Mouse (Mus musculus): Measurements from ENCODE around the gene Rad51b. TPM values are rescaled to one million over a fixed set of nuclear protein-coding genes. Genes with fewer than 3 reads are reported as not detected.

Gene Rad51b
- polyA plus RNA-seq, 1 experiment from 2014 or later: 2.7 TPM

GRCm38 (mm10) chr12:79804776-79805524 is 507.9 kb downstream of the Rad51b start:
- Histone ChIP-seq H3K27ac (ENCODE audit: low read depth, low read length) (no peak overlapping the region), H3K9ac (ENCODE audit: low read depth, low read length) (no peak overlapping the region), H3K4me2 (ENCODE audit: low read length) (no peak overlapping the region), H3K9me3 (ENCODE audit: control insufficient read depth, low read length) (no peaks in the 10 kb centered on the region), H3K27me3 (replicated peaks; ENCODE audit: control insufficient read depth, insufficient read depth, low read length) (no peaks in the 10 kb centered on the region), H3K36me3 (ENCODE audit: control insufficient read depth, insufficient read depth, low read length) (no peaks in the 10 kb centered on the region), H3K4me3 (ENCODE audit: low read length) (no peak overlapping the region), H3K4me1 (ENCODE audit: control insufficient read depth, insufficient read depth, low read depth, low read length) (peaks cover 10% of the 10 kb centered on the region)
- 28% methylated on average over 8 of the region's 8 CpGs for WGBS
- no peak for ATAC-seq

- H3K9ac ChIP-seq (ENCODE audit: low read depth, low read length): peak overlapping the region; percentile 41
- no peak overlapping the region for H3K27ac ChIP-seq (ENCODE audit: low read depth, low read length)
- no peaks in the 10 kb centered on the region for H3K36me3 ChIP-seq (ENCODE audit: control insufficient read depth, insufficient read depth, low read length)
- H3K4me2 ChIP-seq (ENCODE audit: low read length): no peak overlapping the region
- H3K4me3 ChIP-seq (ENCODE audit: low read length): no peak overlapping the region
- H3K9me3 ChIP-seq (ENCODE audit: control insufficient read depth, low read length): no peaks in the 10 kb centered on the region
- no peaks in the 10 kb centered on the region for H3K27me3 ChIP-seq (replicated peaks; ENCODE audit: control insufficient read depth, insufficient read depth, low read length)
- H3K4me1 ChIP-seq (ENCODE audit: control insufficient read depth, insufficient read depth, low read depth, low read length): peaks cover 10% of the 10 kb centered on the region
- 36% methylated on average over 4 of the region's 4 CpGs for WGBS
- ATAC-seq: no peak
These were observed 509.9 kb downstream of the Rad51b start for GRCm38 (mm10) chr12:79806990-79807389.

DNA sequence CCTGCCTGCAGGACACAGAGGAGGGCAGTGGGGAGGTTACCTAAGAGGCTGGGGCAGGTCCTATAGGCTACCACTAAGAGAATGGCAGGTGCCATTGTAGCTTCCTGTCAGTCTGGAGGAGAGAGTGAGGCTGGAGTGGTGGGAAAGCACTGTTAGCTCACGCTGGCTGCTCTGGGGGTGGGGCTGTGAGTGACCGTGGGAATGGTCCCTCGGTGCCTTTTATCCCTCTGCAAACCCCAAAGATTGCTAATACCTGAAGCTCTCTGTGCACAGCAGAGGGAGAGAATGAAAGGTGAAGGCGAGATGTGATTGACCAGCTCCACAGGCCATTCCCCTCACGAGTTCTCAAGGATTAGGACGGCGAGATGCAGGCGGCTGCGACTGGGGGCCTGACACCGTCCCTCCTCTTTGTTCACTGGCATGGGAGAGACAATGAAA is 510.3 kb downstream of the Rad51b start:
- Histone ChIP-seq H3K9ac (ENCODE audit: low read depth, low read length) (peak overlapping the region; percentile 41), H3K27ac (ENCODE audit: low read depth, low read length) (no peak overlapping the region), H3K4me1 (ENCODE audit: control insufficient read depth, insufficient read depth, low read depth, low read length) (peaks cover 10% of the 10 kb centered on the region), H3K4me3 (ENCODE audit: low read length) (no peak overlapping the region), H3K27me3 (replicated peaks; ENCODE audit: control insufficient read depth, insufficient read depth, low read length) (peaks cover 2% of the 10 kb centered on the region; the same call in 1 of the 2 replicates), H3K36me3 (ENCODE audit: control insufficient read depth, insufficient read depth, low read length) (no peaks in the 10 kb centered on the region), H3K4me2 (ENCODE audit: low read length) (no peak overlapping the region), H3K9me3 (ENCODE audit: control insufficient read depth, low read length) (no peaks in the 10 kb centered on the region)
- peak; percentile 72; the same call in 1 of the 2 replicates for ATAC-seq
- WGBS: 9% methylated on average over 10 of the region's 10 CpGs

- peaks cover 2% of the 10 kb centered on the region; the same call in 1 of the 2 replicates for H3K27me3 ChIP-seq (replicated peaks; ENCODE audit: control insufficient read depth, insufficient read depth, low read length)
These were observed 510.9 kb downstream of the Rad51b start for GRCm38 (mm10) chr12:79807938-79808401.

DNA sequence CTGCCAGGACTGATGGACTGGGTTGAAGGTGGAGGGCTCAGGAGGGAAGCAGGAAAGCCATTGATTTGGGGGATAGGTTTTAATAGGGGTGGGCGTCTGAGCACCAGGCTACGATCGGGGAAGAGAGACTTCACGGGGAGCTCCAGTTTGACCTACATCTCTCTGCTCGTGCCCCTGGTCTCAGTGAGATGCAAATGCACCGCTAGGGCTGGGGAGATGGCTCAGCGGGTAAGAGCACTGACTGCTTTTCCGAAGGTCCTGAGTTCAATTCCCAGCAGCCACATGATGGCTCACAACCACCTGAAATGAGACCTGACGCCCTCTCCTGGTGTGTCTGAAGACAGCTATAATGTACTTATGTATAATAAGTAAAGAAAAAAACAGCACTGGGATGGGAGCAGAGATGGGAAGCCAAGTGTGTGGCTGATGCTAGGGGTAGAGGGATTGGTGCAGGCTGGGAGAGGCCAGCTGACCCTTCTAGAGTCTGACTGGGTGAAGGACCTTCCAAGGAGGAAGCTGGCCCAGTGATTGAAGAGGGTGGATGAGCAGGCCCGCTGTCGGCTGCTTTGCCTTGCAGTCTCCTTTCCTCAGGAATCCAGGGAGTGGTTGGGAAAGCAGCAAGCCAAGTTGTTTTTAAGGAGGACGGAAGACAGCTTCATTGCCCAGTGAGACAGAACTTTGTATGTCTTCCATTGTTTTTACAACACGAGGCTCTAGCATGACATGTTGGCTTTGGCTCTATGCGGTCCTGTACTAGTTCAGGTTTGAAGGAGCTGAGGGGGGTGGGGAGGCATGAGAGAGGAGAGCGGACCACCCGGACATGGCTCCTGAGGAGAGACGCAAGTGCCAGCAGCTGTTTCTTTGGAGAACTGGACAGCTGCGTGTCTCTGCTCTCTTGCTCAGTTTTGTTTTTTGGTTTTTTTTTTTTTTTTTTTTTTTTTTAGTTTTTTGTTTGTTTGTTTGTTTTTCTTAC is 511.6 kb downstream of the Rad51b start:
- no peak for ATAC-seq

More at GRCm38 (mm10) chr12:79807938-79808401, 510.9 kb downstream of the Rad51b start:
- no peaks in the 10 kb centered on the region for H3K36me3 ChIP-seq (ENCODE audit: control insufficient read depth, insufficient read depth, low read length)
- no peaks in the 10 kb centered on the region for H3K9me3 ChIP-seq (ENCODE audit: control insufficient read depth, low read length)
- H3K4me2 ChIP-seq (ENCODE audit: low read length): no peak overlapping the region
- no peak overlapping the region for H3K27ac ChIP-seq (ENCODE audit: low read depth, low read length)
- no peak overlapping the region for H3K4me3 ChIP-seq (ENCODE audit: low read length)
- ATAC-seq: no peak
- H3K9ac ChIP-seq (ENCODE audit: low read depth, low read length): no peak overlapping the region
- 42% methylated on average over 8 of the region's 8 CpGs for WGBS
- peaks cover 10% of the 10 kb centered on the region for H3K4me1 ChIP-seq (ENCODE audit: control insufficient read depth, insufficient read depth, low read depth, low read length)

DNA sequence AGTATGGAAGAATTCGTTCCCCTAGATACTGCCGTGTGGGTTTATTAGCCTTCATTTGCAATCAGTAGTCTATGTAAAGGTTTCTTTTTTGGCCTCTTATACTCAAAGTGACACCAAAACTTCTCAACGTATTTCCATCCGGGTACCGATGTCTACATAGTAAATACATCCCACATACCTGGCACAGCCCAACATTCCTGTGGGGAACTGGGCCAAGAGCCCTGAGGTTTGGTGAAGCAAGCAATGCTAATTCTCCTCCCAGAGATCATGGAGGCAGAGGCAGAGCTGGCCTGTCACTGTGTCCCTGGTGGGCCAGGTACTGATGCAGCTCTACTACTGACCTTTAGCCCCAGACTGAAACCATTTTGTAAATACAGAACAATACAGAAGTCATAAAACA is 512.4 kb downstream of the Rad51b start:
- Histone ChIP-seq H3K4me2 (ENCODE audit: low read length) (no peak overlapping the region), H3K9me3 (ENCODE audit: control insufficient read depth, low read length) (no peaks in the 10 kb centered on the region), H3K36me3 (ENCODE audit: control insufficient read depth, insufficient read depth, low read length) (no peaks in the 10 kb centered on the region), H3K4me3 (ENCODE audit: low read length) (no peak overlapping the region), H3K27me3 (replicated peaks; ENCODE audit: control insufficient read depth, insufficient read depth, low read length) (peaks cover 2% of the 10 kb centered on the region; the same call in 1 of the 2 replicates), H3K27ac (ENCODE audit: low read depth, low read length) (no peak overlapping the region), H3K9ac (ENCODE audit: low read depth, low read length) (no peak overlapping the region), H3K4me1 (ENCODE audit: control insufficient read depth, insufficient read depth, low read depth, low read length) (peaks cover 16% of the 10 kb centered on the region)
- ATAC-seq: no peak
- WGBS: 85% methylated on average over 5 of the region's 5 CpGs

More for the DNA sequence above, 511.6 kb downstream of the Rad51b start:
- no peak overlapping the region for H3K4me2 ChIP-seq (ENCODE audit: low read length)
- H3K27me3 ChIP-seq (replicated peaks; ENCODE audit: control insufficient read depth, insufficient read depth, low read length): peaks cover 2% of the 10 kb centered on the region; the same call in 1 of the 2 replicates
- no peak overlapping the region for H3K9ac ChIP-seq (ENCODE audit: low read depth, low read length)
- H3K4me1 ChIP-seq (ENCODE audit: control insufficient read depth, insufficient read depth, low read depth, low read length): peaks cover 10% of the 10 kb centered on the region
- no peak overlapping the region for H3K27ac ChIP-seq (ENCODE audit: low read depth, low read length)
- no peaks in the 10 kb centered on the region for H3K36me3 ChIP-seq (ENCODE audit: control insufficient read depth, insufficient read depth, low read length)
- H3K9me3 ChIP-seq (ENCODE audit: control insufficient read depth, low read length): no peaks in the 10 kb centered on the region
- no peak overlapping the region for H3K4me3 ChIP-seq (ENCODE audit: low read length)
- 63% methylated on average over 18 of the region's 18 CpGs for WGBS

DNA sequence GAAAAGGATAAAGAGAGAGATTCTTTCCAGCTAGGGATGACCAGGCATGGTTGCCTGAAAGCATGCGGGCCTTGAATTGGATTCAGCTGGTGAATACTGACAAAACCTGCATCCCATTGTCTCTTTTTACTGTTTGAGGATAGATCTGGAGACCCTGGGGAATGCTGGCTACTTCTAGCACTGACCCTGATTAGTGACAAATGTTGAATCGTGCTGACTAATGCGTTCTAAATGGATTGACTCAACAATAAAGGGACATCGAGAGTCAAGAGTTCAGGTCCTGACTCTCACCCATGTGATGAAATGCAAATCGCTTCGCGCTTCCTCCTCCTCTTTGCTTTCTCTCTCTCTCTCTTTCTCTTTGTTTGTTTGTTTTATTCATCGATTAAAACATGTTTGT is 515.3 kb downstream of the Rad51b start:
- no peaks in the 10 kb centered on the region for H3K36me3 ChIP-seq (ENCODE audit: control insufficient read depth, insufficient read depth, low read length)
- peaks cover 2% of the 10 kb centered on the region; the same call in 1 of the 2 replicates for H3K27me3 ChIP-seq (replicated peaks; ENCODE audit: control insufficient read depth, insufficient read depth, low read length)
- peaks cover 8% of the 10 kb centered on the region; the same call in 1 of the 2 replicates for H3K4me1 ChIP-seq (ENCODE audit: control insufficient read depth, insufficient read depth, low read depth, low read length)
- ATAC-seq: no peak
- no peak overlapping the region for H3K27ac ChIP-seq (ENCODE audit: low read depth, low read length)
- H3K4me2 ChIP-seq (ENCODE audit: low read length): no peak overlapping the region
- H3K4me3 ChIP-seq (ENCODE audit: low read length): no peak overlapping the region
- no peak overlapping the region for H3K9ac ChIP-seq (ENCODE audit: low read depth, low read length)
- H3K9me3 ChIP-seq (ENCODE audit: control insufficient read depth, low read length): no peaks in the 10 kb centered on the region
- 36% methylated on average over 8 of the region's 8 CpGs for WGBS

DNA sequence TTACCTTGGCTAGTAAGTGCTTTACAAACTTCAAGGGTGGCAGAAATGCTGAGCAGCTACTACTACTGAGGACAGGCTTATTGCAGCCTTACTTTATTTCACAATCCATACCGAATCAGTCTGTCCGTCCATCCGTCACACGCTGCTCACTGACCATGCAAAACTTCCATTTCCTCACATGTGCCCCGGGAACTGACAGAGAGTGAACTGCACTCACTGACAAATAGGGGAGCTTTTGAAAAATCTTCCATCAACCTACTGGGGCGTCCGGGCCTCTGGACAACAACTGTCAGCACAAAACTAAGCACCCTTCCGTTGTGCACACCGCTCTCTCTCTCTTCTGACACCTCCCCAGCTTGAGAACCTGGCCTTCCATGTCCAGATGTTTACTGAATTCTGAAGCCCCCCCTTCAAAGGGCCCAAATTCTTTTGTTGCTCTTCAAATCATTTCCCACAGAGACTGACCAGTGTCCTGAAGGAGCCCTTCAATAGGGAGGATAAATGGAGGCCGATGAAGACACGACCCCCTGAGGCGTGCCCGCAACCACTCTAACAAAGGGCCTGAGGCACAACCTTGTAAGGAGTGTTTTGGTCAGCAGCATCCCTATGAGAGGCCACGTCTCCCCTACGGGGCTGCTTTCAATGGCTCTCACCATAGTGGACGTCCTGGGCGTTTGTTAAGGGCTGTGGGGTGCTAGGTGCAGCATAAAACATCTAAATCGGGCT is 515.9 kb downstream of the Rad51b start:
- WGBS: 28% methylated on average over 18 of the region's 18 CpGs

More for the DNA sequence above, 515.9 kb downstream of the Rad51b start:
- no peak overlapping the region for H3K4me3 ChIP-seq (ENCODE audit: low read length)
- H3K9ac ChIP-seq (ENCODE audit: low read depth, low read length): no peak overlapping the region
- peaks cover 2% of the 10 kb centered on the region; the same call in 1 of the 2 replicates for H3K27me3 ChIP-seq (replicated peaks; ENCODE audit: control insufficient read depth, insufficient read depth, low read length)
- H3K4me2 ChIP-seq (ENCODE audit: low read length): no peak overlapping the region
- no peaks in the 10 kb centered on the region for H3K36me3 ChIP-seq (ENCODE audit: control insufficient read depth, insufficient read depth, low read length)
- no peak for ATAC-seq
- peaks cover 5% of the 10 kb centered on the region; the same call in 1 of the 2 replicates for H3K4me1 ChIP-seq (ENCODE audit: control insufficient read depth, insufficient read depth, low read depth, low read length)
- H3K9me3 ChIP-seq (ENCODE audit: control insufficient read depth, low read length): no peaks in the 10 kb centered on the region
- H3K27ac ChIP-seq (ENCODE audit: low read depth, low read length): no peak overlapping the region
